Mouse (Mus musculus) MEL (cell line): ENCODE data around the gene Gabrb3. TPM values are rescaled to one million over a fixed set of nuclear protein-coding genes. Genes with fewer than 3 reads are reported as not detected.

Experiments
- DNase-seq: peaks from one replicate; pipeline ENCODE4 v3.0.0; 2011; ENCODE audit warnings: low read depth, low spot score
- H3K27ac ChIP-seq: 2 replicates; pipeline ENCODE4 v1.5.1; 2012; ENCODE audit warnings: low read depth, mild to moderate bottlenecking, control low read depth, low read length, moderate library complexity; ENCODE audit not compliant: control insufficient read depth
- H3K27me3 ChIP-seq, 2 experiments: fragments of 150-350 bp in 1 of 2; sonication (generic) in 1 of 2; 2 replicates each; pipeline ENCODE4 v1.6.1; 2012; ENCODE audit warnings: low read length in 2 of 2, mild to moderate bottlenecking in 2 of 2, improper control_type of control experiment in 1 of 2, moderate library complexity in 1 of 2; ENCODE audit not compliant: insufficient read depth in 2 of 2, control insufficient read depth in 1 of 2
- H3K36me3 ChIP-seq, 2 experiments: 2 replicates each; pipeline ENCODE4 v1.6.1; 2012 to 2014; ENCODE audit warnings: low read length in 2 of 2, improper control_type of control experiment in 1 of 2, inconsistent platforms in 1 of 2, mild to moderate bottlenecking in 1 of 2; ENCODE audit not compliant: insufficient read depth in 2 of 2, control insufficient read depth in 1 of 2
- H3K4me1 ChIP-seq, 2 experiments: fragments of 150-350 bp in 1 of 2; sonication (generic) in 1 of 2; 2 replicates each; pipeline ENCODE4 v1.6.1; 2012; ENCODE audit warnings: low read length in 2 of 2, improper control_type of control experiment in 1 of 2, mild to moderate bottlenecking in 1 of 2; ENCODE audit not compliant: insufficient read depth in 2 of 2, control insufficient read depth in 1 of 2
- H3K4me3 ChIP-seq, 2 experiments: fragments of 150-350 bp in 1 of 2; sonication (generic) in 1 of 2; 2 replicates each; pipeline ENCODE4 v1.5.1; 2012; ENCODE audit warnings: low read depth in 2 of 2, low read length in 2 of 2, mild to moderate bottlenecking in 2 of 2, moderate library complexity in 2 of 2, control low read depth in 1 of 2, improper control_type of control experiment in 1 of 2; ENCODE audit not compliant: control insufficient read depth in 1 of 2, insufficient read depth in 1 of 2
- H3K79me2 ChIP-seq: 2 replicates; pipeline ENCODE4 v1.6.1; 2012; ENCODE audit warnings: mild to moderate bottlenecking, low read length, moderate library complexity; ENCODE audit not compliant: control insufficient read depth, poor library complexity, insufficient read depth
- H3K9ac ChIP-seq: 2 replicates; pipeline ENCODE4 v1.6.1; 2012; ENCODE audit warnings: low read depth, mild to moderate bottlenecking, control low read depth, low read length, moderate library complexity; ENCODE audit not compliant: control insufficient read depth, poor library complexity, severe bottlenecking
- H3K9me3 ChIP-seq: fragments of 150-350 bp; sonication (generic); replicated peaks from 2 replicates; pipeline ENCODE4 v1.6.1; 2012; ENCODE audit warnings: mild to moderate bottlenecking, low read length, improper control_type of control experiment, moderate library complexity; ENCODE audit not compliant: insufficient read depth
- CHD2 ChIP-seq: IDR thresholded peaks from 2 replicates; pipeline ENCODE4 v1.6.1; 2011; ENCODE audit warnings: low read length, improper control_type of control experiment
- E2F4 ChIP-seq: IDR thresholded peaks from 2 replicates; pipeline ENCODE4 v1.6.1; 2011; ENCODE audit warnings: low read depth, low read length, improper control_type of control experiment, borderline replicate concordance
- ETS1 ChIP-seq: IDR thresholded peaks from 2 replicates; pipeline ENCODE4 v1.6.1; 2012; ENCODE audit warnings: low read depth, mild to moderate bottlenecking, inconsistent platforms, low read length, improper control_type of control experiment, moderate library complexity
- JUND ChIP-seq: IDR thresholded peaks from 2 replicates; pipeline ENCODE4 v1.6.1; 2011; ENCODE audit warnings: low read depth, mild to moderate bottlenecking, improper control_type of control experiment, low read length
- MAFK ChIP-seq: IDR thresholded peaks from 2 replicates; pipeline ENCODE4 v1.6.1; 2011; ENCODE audit warnings: low read depth, mild to moderate bottlenecking, low read length, improper control_type of control experiment, borderline replicate concordance
- MAX ChIP-seq: IDR thresholded peaks from 2 replicates; pipeline ENCODE4 v1.6.1; 2011; ENCODE audit warnings: low read length, improper control_type of control experiment
- MXI1 ChIP-seq: IDR thresholded peaks from 2 replicates; pipeline ENCODE4 v1.6.1; 2011; ENCODE audit warnings: mild to moderate bottlenecking, low read depth, low read length, improper control_type of control experiment
- MYC ChIP-seq: IDR thresholded peaks from 2 replicates; pipeline ENCODE4 v1.6.1; 2011; ENCODE audit warnings: low read depth, mild to moderate bottlenecking, low read length, improper control_type of control experiment, moderate library complexity
- NELFE ChIP-seq: IDR thresholded peaks from 2 replicates; pipeline ENCODE4 v1.6.1; 2011; ENCODE audit warnings: low read depth, low read length, improper control_type of control experiment
- NRF1 ChIP-seq: IDR thresholded peaks from 2 replicates; pipeline ENCODE4 v1.6.1; 2014; ENCODE audit warnings: low read depth, mild to moderate bottlenecking, inconsistent platforms, low read length, improper control_type of control experiment, moderate library complexity; ENCODE audit not compliant: poor library complexity, insufficient read depth, severe bottlenecking
- POLR2A ChIP-seq, 2 experiments: IDR thresholded peaks; 2 replicates each; pipeline ENCODE4 v1.6.1; 2011 to 2012; ENCODE audit warnings: low read length in 2 of 2, mild to moderate bottlenecking in 2 of 2, control low read depth in 1 of 2, improper control_type of control experiment in 1 of 2, low read depth in 1 of 2, moderate library complexity in 1 of 2; ENCODE audit not compliant: control insufficient read depth in 1 of 2, insufficient read depth in 1 of 2, poor library complexity in 1 of 2
- POLR2AphosphoS2 ChIP-seq: IDR thresholded peaks from 2 replicates; pipeline ENCODE4 v1.6.1; 2011; ENCODE audit warnings: low read length, improper control_type of control experiment
- RCOR1 ChIP-seq: IDR thresholded peaks from 2 replicates; pipeline ENCODE4 v1.6.1; 2012; ENCODE audit warnings: low read depth, mild to moderate bottlenecking, inconsistent platforms, low read length, improper control_type of control experiment
- TBP ChIP-seq: IDR thresholded peaks from 2 replicates; pipeline ENCODE4 v1.8.0; 2011; ENCODE audit warnings: low read depth, low read length, improper control_type of control experiment
- TCF12 ChIP-seq: IDR thresholded peaks from 2 replicates; pipeline ENCODE4 v1.6.1; 2014; ENCODE audit warnings: low read depth, mild to moderate bottlenecking, inconsistent platforms, low read length, improper control_type of control experiment, moderate library complexity
- USF1 ChIP-seq: IDR thresholded peaks from 2 replicates; pipeline ENCODE4 v1.6.1; 2014; ENCODE audit warnings: low read depth, mild to moderate bottlenecking, inconsistent platforms, low read length, improper control_type of control experiment, moderate library complexity
- ZKSCAN1 ChIP-seq: IDR thresholded peaks from 2 replicates; pipeline ENCODE4 v1.6.1; 2012; ENCODE audit warnings: low read depth, mild to moderate bottlenecking, inconsistent platforms, low read length, improper control_type of control experiment, moderate library complexity
- ZMIZ1 ChIP-seq: IDR thresholded peaks from 2 replicates; pipeline ENCODE4 v1.6.1; 2012; ENCODE audit warnings: low read depth, mild to moderate bottlenecking, inconsistent platforms, low read length, improper control_type of control experiment, moderate library complexity
- ZNF384 ChIP-seq: IDR thresholded peaks from 2 replicates; pipeline ENCODE4 v1.6.1; 2012; ENCODE audit warnings: low read depth, mild to moderate bottlenecking, inconsistent platforms, low read length, improper control_type of control experiment
- polyA plus RNA-seq, 2 experiments: library from polyadenylated mRNA; stranded (reverse) in 1 of 2; unstranded in 1 of 2; fragments of >175 nt in 1 of 2; fragments of >200 nt in 1 of 2; gene quantifications; 2 replicates each; pipeline versions ENCODE4 v1.2.1 to v1.2.4; 2012; ENCODE audit warnings: low replicate concordance in 2 of 2, low read depth in 1 of 2; ENCODE audit not compliant: insufficient read length in 2 of 2, insufficient read depth in 1 of 2, missing spikeins in 1 of 2
- total RNA-seq: library from RNA; depleted of rRNA; stranded (reverse); fragments of 300-350 nt; gene quantifications from 2 replicates; pipeline ENCODE4 v1.2.3, GENCODE M21; 2012

Gene Gabrb3
- total and polyA plus RNA-seq, 3 experiments: not detected

DNA sequence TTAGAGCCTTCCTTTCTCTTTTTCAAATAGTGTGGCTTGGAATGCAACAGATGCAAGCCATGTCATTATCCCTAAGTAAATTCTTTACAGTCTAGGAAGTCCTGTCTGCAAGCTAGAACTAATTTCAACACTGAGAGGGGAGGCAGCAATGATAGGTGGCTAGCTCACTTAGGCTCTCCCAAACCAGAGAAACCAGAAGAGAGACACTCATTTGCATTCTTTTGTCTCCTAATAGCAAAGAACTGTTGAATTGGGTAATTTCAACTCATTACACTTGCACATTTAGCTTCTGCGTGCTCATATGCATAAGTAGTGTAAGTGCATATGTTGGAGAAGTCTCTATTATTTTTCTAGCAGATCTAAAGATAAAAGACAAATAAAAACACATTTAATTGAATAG lies 28.7 kb downstream of the Gabrb3 start:
- H3K79me2 ChIP-seq: no peaks in the 10 kb centered on the region
- H3K4me1 ChIP-seq: no peaks in the 10 kb centered on the region
- no peak overlapping the region for H3K4me3 ChIP-seq
- H3K9me3 ChIP-seq: no peaks in the 10 kb centered on the region
- no peak overlapping the region for H3K27ac ChIP-seq
- no peaks in the 10 kb centered on the region for H3K27me3 ChIP-seq
- H3K36me3 ChIP-seq: no peaks in the 10 kb centered on the region
- DNase-seq: no peak
- H3K9ac ChIP-seq: no peak overlapping the region
- TF ChIP-seq MYC (no peak), USF1 (no peak), NELFE (no peak), JUND (no peak), MAFK (no peak), TCF12 (no peak), ZKSCAN1 (no peak), TBP (no peak), ETS1 (no peak), RCOR1 (no peak), E2F4 (no peak), ZNF384 (no peak), MAX (no peak), MXI1 (no peak), POLR2A (IDR thresholded peaks at IDR 0.05; ENCODE audit: control insufficient read depth in 1 of 2, insufficient read depth in 1 of 2, low read depth in 1 of 2, low read length in 2 of 2, poor library complexity in 1 of 2) (no peak), CHD2 (no peak), POLR2AphosphoS2 (no peak), ZMIZ1 (no peak)

DNA sequence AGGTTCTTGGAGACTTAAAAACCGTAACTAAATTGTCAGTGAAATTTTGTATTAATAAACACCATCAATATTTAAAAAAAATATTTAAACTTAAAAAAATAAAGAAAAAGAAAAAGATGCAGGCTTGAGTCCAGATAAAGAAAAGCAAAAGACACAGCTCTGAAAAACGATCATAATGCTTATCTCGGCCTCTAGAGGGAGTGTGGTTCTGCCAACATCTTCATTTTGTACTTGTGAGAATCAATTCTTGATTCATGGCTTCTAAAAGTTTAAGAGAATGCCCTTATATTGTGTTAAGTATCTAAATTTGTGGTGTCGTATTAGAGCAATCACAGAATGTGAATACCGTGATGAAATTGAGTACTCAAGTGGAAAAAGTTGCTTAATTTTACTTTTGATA lies 40.9 kb downstream of the Gabrb3 start:
- no peak overlapping the region for H3K4me3 ChIP-seq
- H3K4me1 ChIP-seq: no peaks in the 10 kb centered on the region
- H3K9me3 ChIP-seq: no peaks in the 10 kb centered on the region
- no peaks in the 10 kb centered on the region for H3K36me3 ChIP-seq
- H3K27me3 ChIP-seq: no peaks in the 10 kb centered on the region
- TF ChIP-seq NRF1: no peak
- no peak for TF ChIP-seq POLR2AphosphoS2
- DNase-seq: no peak
- H3K79me2 ChIP-seq: no peaks in the 10 kb centered on the region
- no peak overlapping the region for H3K27ac ChIP-seq
- H3K9ac ChIP-seq: no peak overlapping the region
